Mouse (Mus musculus) kidney, adult 9 months (tissue): ENCODE results near the gene Mpzl3.

ENCODE experiments used
- DNase-seq: peaks from one replicate; pipeline ENCODE4 v3.0.0; 2022

The Mpzl3 gene

GRCm38 (mm10) chr9:45046973-45047372 lies 8.0 kb upstream of the Mpzl3 start:
- no peak for DNase-seq

GRCm38 (mm10) chr9:45048511-45048910 lies 6.5 kb upstream of the Mpzl3 start:
- DNase-seq, result peak; percentile 58

- no peak for DNase-seq
These were observed 5.3 kb upstream of the Mpzl3 start for GRCm38 (mm10) chr9:45049731-45050130.

- DNase-seq, result no peak
These were observed 4.7 kb upstream of the Mpzl3 start for GRCm38 (mm10) chr9:45050301-45050700.

- no peak for DNase-seq
These were observed 3.4 kb downstream of the Mpzl3 start for GRCm38 (mm10) chr9:45058304-45058940.

- DNase-seq, result no peak
These were observed 5.2 kb downstream of the Mpzl3 start for GRCm38 (mm10) chr9:45060151-45060550.

- DNase-seq, result no peak
These were observed 7.7 kb downstream of the Mpzl3 start for GRCm38 (mm10) chr9:45062677-45063076.

- DNase-seq, result no peak
These were observed 9.4 kb downstream of the Mpzl3 start for GRCm38 (mm10) chr9:45064421-45064820.

- no peak for DNase-seq
These were observed 11.7 kb downstream of the Mpzl3 start for GRCm38 (mm10) chr9:45066735-45067134.

GRCm38 (mm10) chr9:45071800-45072199 lies 16.8 kb downstream of the Mpzl3 start:
- DNase-seq, result no peak

GRCm38 (mm10) chr9:45077859-45078258 lies 22.9 kb downstream of the Mpzl3 start:
- DNase-seq, result no peak

GRCm38 (mm10) chr9:45079011-45079410 lies 24.0 kb downstream of the Mpzl3 start, which contains the start of gene Jaml:
Gene Jaml (plus strand): TSS chr9:45079183.
- DNase-seq, result no peak

GRCm38 (mm10) chr9:45083132-45083531 lies 28.1 kb downstream of the Mpzl3 start:
- no peak for DNase-seq

GRCm38 (mm10) chr9:45084556-45084955 lies 29.6 kb downstream of the Mpzl3 start:
- no peak for DNase-seq

GRCm38 (mm10) chr9:45085741-45086690 lies 31.0 kb downstream of the Mpzl3 start:
- DNase-seq, result no peak

GRCm38 (mm10) chr9:45088040-45088439 lies 33.1 kb downstream of the Mpzl3 start:
- DNase-seq, result no peak

GRCm38 (mm10) chr9:45090811-45091210 lies 35.8 kb downstream of the Mpzl3 start:
- no peak for DNase-seq

GRCm38 (mm10) chr9:45092641-45093040 lies 37.7 kb downstream of the Mpzl3 start:
- peak; percentile 33 for DNase-seq

- DNase-seq, result no peak
These were observed 40.4 kb downstream of the Mpzl3 start for GRCm38 (mm10) chr9:45095149-45095937.

- no peak for DNase-seq
These were observed 42.9 kb downstream of the Mpzl3 start for GRCm38 (mm10) chr9:45097877-45098276.

- DNase-seq, result no peak
These were observed 43.4 kb downstream of the Mpzl3 start for GRCm38 (mm10) chr9:45098426-45098825.

GRCm38 (mm10) chr9:45102528-45102927 lies 47.5 kb downstream of the Mpzl3 start:
- no peak for DNase-seq
